Mouse (Mus musculus) B cell, adult (primary cell): ENCODE measurements around the gene Crocc2. TPM values are rescaled to one million over a fixed set of nuclear protein-coding genes. Genes with fewer than 3 reads are reported as not detected.

Experiments used
- total RNA-seq: library from RNA; stranded (reverse); gene quantifications from 4 replicates; pipeline ENCODE4 v1.2.4, GENCODE M21; 2023; ENCODE audit not compliant: inconsistent age

Crocc2 gene
- total RNA-seq: not detected in 4 replicates

GRCm38 (mm10) chr1:93168295-93168775, at the start of gene Crocc2:
Gene Crocc2, plus strand, starts transcription at chr1:93168725.

GRCm38 (mm10) chr1:93135036-93135526, 33.4 kb upstream of the Crocc2 start, which contains the start of gene Agxt:
Gene Agxt, plus strand, starts transcription at chr1:93135240.

GRCm38 (mm10) chr1:93160501-93161133, 7.9 kb upstream of the Crocc2 start, which contains the start of gene 2310007B03Rik:
Gene 2310007B03Rik, minus strand, starts transcription at chr1:93160948.

GRCm38 (mm10) chr1:93235576-93236544, 67.3 kb downstream of the Crocc2 start, which contains the start of gene Sned1:
Gene Sned1, plus strand, starts transcription at chr1:93235841.

Other genes starting within 250 kb of the Crocc2 start
- gene Capn10, start 234.3 kb upstream of the Crocc2 start, total RNA-seq: 21.5 to 32.8 TPM (median 22.9 TPM) in 4 replicates
- 0.39 to 3.2 TPM (median 1.6 TPM) in 4 replicates for gene Gpr35, start 217.9 kb upstream of the Crocc2 start, total RNA-seq
- not detected in 4 replicates for gene Aqp12, start 162.4 kb upstream of the Crocc2 start, total RNA-seq
- gene Kif1a, start 66.8 kb upstream of the Crocc2 start, total RNA-seq: 0.06 TPM in 1 of 4 replicates, not detected in the others
- not detected in 4 replicates for gene Agxt, start 33.5 kb upstream of the Crocc2 start, total RNA-seq
- gene 2310007B03Rik, start 7.8 kb upstream of the Crocc2 start, total RNA-seq: not detected in 4 replicates
- gene Sned1, start 67.1 kb downstream of the Crocc2 start, total RNA-seq: 0.66 to 1.8 TPM (median 0.94 TPM) in 4 replicates
- gene Mterf4, start 137.2 kb downstream of the Crocc2 start, total RNA-seq: 14.6 to 23.0 TPM (median 18.2 TPM) in 4 replicates
- 20.6 to 30.1 TPM (median 25.2 TPM) in 4 replicates for gene Ppp1r7, start 174.1 kb downstream of the Crocc2 start, total RNA-seq
- 2.0 to 4.5 TPM (median 2.9 TPM) in 4 replicates for gene Pask, start 174.8 kb downstream of the Crocc2 start, total RNA-seq
- gene Ano7, start 205.2 kb downstream of the Crocc2 start, total RNA-seq: 0.26 to 1.3 TPM (median 0.60 TPM) in 4 replicates